Mouse (Mus musculus): ENCODE measurements at regions not wholly inside any gene's neighbourhood (a gene's known extent, or its start where the extent isn't known, plus 50 kb on each side); places are given as distances from the start of the nearest gene placed in this dataset.

DNA sequence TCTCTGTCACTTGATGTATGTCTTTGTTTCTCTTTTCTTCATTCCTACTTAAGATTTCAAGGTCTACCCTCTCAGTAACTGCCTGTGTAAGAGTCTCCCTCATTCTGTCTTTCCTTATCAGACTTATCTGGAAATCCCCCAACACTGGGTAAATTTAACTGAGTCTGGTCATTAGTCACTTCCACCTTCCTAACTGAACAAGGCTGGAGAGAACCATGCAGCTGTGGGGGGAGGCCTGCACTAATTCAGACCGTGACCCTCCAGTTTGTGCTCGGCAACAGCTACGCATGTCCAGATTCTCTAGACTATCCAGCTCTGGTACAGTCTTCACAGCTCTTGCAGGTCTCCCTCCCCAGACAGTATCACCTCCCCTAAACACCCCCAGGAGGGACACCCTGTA is 103.3 kb downstream of the Prox1 start:
- WGBS: 58% methylated on average over 3 of the region's 3 CpGs

DNA sequence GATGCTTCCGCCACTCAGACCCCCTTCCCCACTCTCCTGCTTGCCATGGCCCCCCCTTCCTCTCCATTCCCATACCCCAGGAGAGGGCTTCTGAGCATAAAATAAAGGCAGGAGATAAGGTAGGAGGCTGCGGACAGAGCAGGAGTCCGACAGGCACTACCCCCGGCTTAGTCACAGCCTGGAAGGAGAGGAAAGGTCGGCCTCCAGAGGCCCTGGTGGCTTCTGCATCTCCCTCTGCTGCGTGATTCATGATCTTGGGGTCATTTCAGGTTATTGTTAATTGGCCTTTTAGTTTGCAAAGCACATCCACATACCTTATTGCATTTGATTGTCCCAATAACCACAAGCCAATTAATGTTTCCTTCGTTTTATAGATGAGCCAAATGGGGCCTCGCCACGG is 104.1 kb downstream of the Prox1 start:
- Histone ChIP-seq H3K4me3 (no peak overlapping the region), H3K4me2 (replicated peaks) (no peak overlapping the region), H3K4me1 (no peaks in the 10 kb centered on the region), H3K9ac (no peak overlapping the region), H3K27ac (no peak overlapping the region), H3K27me3 (replicated peaks) (no peaks in the 10 kb centered on the region), H3K9me3 (no peaks in the 10 kb centered on the region), H3K36me3 (no peaks in the 10 kb centered on the region)
- ATAC-seq (ENCODE audit: low FRiP score, low read depth): no peak
- WGBS: 60% methylated on average over 9 of the region's 9 CpGs

More for the DNA sequence above, 103.3 kb downstream of the Prox1 start:
- no peaks in the 10 kb centered on the region for H3K4me1 ChIP-seq
- H3K4me2 ChIP-seq (replicated peaks): no peak overlapping the region
- H3K4me3 ChIP-seq: no peak overlapping the region
- no peak overlapping the region for H3K9ac ChIP-seq
- H3K36me3 ChIP-seq: no peaks in the 10 kb centered on the region
- no peak overlapping the region for H3K27ac ChIP-seq
- ATAC-seq (ENCODE audit: low FRiP score, low read depth): no peak
- no peaks in the 10 kb centered on the region for H3K27me3 ChIP-seq (replicated peaks)
- H3K9me3 ChIP-seq: no peaks in the 10 kb centered on the region

DNA sequence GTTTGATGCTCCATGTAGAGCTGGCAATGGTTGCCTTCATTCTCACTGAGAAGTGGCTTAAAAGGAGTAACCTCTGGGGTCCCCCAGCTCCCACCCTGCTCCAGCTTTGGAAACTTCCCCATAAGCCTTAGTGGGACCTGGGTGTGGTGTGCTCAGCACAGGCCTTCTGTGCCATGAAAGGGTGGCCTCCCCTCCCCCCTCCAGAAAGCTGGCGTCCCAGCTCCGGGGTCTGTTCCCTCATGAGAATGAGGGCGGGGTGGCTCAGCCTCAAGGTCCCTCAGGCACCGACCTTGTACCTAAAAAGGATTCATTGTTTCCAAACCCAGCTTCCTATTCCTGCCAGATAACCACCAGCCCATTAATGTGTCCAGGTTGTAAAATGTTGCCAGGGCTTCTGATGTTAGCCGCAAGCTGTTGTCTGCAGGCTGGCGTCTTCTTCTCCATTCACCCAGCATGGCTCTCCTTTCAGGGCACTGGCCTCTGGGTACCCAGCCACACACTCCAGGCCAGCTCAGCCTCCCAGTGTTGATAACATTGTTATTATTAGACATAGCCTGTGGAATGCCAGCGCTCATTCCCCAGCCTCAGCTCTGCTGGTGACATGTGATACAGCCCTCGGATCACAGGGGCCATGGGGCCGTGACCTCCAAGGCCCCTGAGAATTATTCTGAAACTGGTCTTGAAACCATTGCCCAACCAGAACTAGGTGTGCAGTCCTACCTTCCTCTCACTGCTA is 108.8 kb downstream of the Prox1 start:
- WGBS: 59% methylated on average over 9 of the region's 9 CpGs
- Histone ChIP-seq H3K4me2 (replicated peaks) (no peak overlapping the region), H3K9ac (no peak overlapping the region), H3K9me3 (no peaks in the 10 kb centered on the region), H3K27me3 (replicated peaks) (no peaks in the 10 kb centered on the region), H3K4me3 (no peak overlapping the region), H3K36me3 (no peaks in the 10 kb centered on the region), H3K4me1 (no peaks in the 10 kb centered on the region), H3K27ac (no peak overlapping the region)
- no peak for ATAC-seq (ENCODE audit: low FRiP score, low read depth)

DNA sequence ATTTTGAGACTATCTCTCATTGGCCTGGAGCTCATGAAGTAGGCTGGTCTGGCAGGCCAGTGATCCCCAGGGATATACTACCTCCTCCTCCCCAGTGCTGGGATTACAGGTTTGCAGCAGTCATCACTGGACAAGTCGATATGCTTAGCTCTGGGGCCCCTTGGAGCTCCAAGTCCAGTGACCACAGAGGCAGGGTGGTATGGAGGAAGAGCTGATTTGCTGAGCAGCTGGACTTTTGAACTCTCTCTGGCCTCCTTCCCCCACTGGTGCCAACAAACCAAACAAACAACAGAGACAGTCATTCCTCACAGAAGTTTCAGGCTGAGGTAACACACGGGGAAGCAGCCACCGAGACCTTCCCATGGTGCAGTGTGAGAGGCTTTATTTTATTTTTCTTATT is 111.5 kb downstream of the Prox1 start:
- Histone ChIP-seq H3K4me3 (no peak overlapping the region), H3K9me3 (no peaks in the 10 kb centered on the region)
- ATAC-seq (ENCODE audit: low FRiP score, low read depth): no peak

DNA sequence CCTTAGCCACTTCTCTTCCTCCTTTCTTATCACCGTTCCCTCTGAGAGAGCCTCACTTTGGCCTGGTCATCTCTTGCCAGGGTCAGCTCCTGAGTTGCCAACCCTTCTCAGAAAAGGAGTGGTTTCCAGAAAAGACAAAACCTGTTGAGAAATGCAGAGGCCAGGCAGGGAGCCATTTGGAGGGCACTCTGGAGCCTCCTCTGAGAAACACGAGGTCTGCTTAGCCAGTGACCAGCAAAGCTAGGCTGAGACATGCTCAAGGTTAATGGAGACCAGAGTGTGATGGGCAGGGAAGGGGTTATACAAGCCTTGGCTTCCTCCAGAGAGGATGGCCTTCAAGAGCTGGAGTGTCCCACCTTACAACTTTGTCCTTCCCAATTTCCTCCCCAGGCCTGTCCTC is 113.6 kb downstream of the Prox1 start:
- no peak for ATAC-seq (ENCODE audit: low FRiP score, low read depth)
- H3K27me3 ChIP-seq (replicated peaks): no peaks in the 10 kb centered on the region
- H3K4me2 ChIP-seq (replicated peaks): no peak overlapping the region
- H3K4me1 ChIP-seq: no peaks in the 10 kb centered on the region
- no peak overlapping the region for H3K9ac ChIP-seq
- H3K9me3 ChIP-seq: no peaks in the 10 kb centered on the region
- no peaks in the 10 kb centered on the region for H3K36me3 ChIP-seq
- no peak overlapping the region for H3K27ac ChIP-seq
- WGBS: 77% methylated on average over 2 of the region's 2 CpGs
- H3K4me3 ChIP-seq: no peak overlapping the region

More for the DNA sequence above, 111.5 kb downstream of the Prox1 start:
- Histone ChIP-seq H3K27me3 (replicated peaks) (no peaks in the 10 kb centered on the region), H3K4me1 (no peaks in the 10 kb centered on the region), H3K27ac (no peak overlapping the region), H3K9ac (no peak overlapping the region), H3K36me3 (no peaks in the 10 kb centered on the region), H3K4me2 (replicated peaks) (no peak overlapping the region)
- 67% methylated on average over 3 of the region's 3 CpGs for WGBS

- no peaks in the 10 kb centered on the region for H3K36me3 ChIP-seq
- WGBS: 95% methylated on average over 2 of the region's 2 CpGs
- H3K4me1 ChIP-seq: no peaks in the 10 kb centered on the region
- H3K4me3 ChIP-seq: no peak overlapping the region
- ATAC-seq (ENCODE audit: low FRiP score, low read depth): no peak
- H3K9ac ChIP-seq: no peak overlapping the region
- peaks cover 8% of the 10 kb centered on the region; the same call in 1 of the 2 replicates for H3K9me3 ChIP-seq
- H3K27ac ChIP-seq: no peak overlapping the region
- H3K4me2 ChIP-seq (replicated peaks): no peak overlapping the region
- H3K27me3 ChIP-seq (replicated peaks): no peaks in the 10 kb centered on the region
These were observed 118.6 kb downstream of the Prox1 start for GRCm38 (mm10) chr1:190051903-190052302.

DNA sequence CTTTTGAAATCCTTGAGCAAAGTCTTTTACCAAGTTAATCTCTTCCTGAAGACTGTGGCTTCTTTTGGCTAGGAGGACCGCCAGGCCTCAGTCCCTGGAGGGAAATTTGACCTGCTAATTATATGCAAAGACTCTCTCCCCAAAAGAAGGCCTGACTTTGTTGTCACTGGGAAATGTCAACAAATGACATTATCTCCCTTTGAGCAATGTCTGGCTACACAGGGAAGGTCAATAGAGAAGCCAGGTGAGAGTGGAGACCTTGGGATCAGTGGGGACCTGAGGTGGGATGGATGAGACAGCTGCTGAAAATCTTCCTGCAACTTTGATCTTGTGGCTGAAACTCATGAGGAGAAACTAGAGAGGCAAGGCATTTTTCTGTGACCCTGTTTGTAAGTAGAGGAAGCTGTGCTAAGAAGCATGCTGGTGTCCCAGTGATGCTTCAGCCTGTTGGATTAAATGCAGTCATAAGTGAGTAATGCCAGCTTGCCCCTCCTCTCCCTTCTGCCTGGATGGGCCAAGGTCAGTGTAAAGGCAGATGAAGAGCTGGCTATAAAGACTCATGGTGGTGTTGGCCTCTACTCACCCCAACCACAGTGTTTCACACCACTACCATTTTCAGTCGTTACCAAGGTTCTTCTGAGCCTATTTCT is 121.9 kb downstream of the Prox1 start:
- no peak for ATAC-seq (ENCODE audit: low FRiP score, low read depth)
- no peaks in the 10 kb centered on the region; the same call in 1 of the 2 replicates for H3K4me1 ChIP-seq
- 74% methylated on average over 2 of the region's 2 CpGs for WGBS
- H3K36me3 ChIP-seq: no peaks in the 10 kb centered on the region
- H3K9me3 ChIP-seq: peaks cover 8% of the 10 kb centered on the region; the same call in 1 of the 2 replicates
- H3K27ac ChIP-seq: no peak overlapping the region
- no peak overlapping the region for H3K9ac ChIP-seq
- H3K27me3 ChIP-seq (replicated peaks): no peaks in the 10 kb centered on the region
- no peak overlapping the region for H3K4me3 ChIP-seq
- no peak overlapping the region for H3K4me2 ChIP-seq (replicated peaks)

DNA sequence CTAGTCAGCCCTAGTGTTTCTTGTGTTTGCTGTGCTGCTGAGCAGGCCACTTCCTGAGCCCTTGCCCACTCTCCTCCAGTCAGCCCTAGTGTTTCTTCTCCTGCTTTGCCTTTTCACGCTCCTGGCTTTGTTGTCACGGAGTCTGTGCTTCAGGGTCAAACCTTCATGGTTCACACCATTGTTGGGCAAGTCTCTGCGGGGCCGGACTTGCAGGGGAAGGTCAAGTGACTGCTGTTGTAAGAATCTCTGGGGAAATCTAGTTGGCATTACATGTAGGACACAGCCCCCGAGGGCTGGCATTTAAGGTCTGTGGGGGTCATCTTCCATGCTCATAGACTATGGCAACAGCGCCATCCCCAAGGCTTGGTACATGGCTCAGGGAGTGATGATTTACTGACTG is 123.3 kb downstream of the Prox1 start:
- no peak for ATAC-seq (ENCODE audit: low FRiP score, low read depth)
- Histone ChIP-seq H3K9ac (no peak overlapping the region), H3K27me3 (replicated peaks) (no peaks in the 10 kb centered on the region), H3K4me2 (replicated peaks) (no peak overlapping the region), H3K9me3 (peaks cover 8% of the 10 kb centered on the region; the same call in 1 of the 2 replicates), H3K36me3 (no peaks in the 10 kb centered on the region), H3K4me3 (no peak overlapping the region), H3K4me1 (no peaks in the 10 kb centered on the region; the same call in 1 of the 2 replicates), H3K27ac (no peak overlapping the region)
- WGBS: 58% methylated on average over 6 of the region's 6 CpGs

- Histone ChIP-seq H3K27me3 (replicated peaks) (no peaks in the 10 kb centered on the region), H3K36me3 (no peaks in the 10 kb centered on the region), H3K27ac (no peak overlapping the region), H3K4me1 (no peaks in the 10 kb centered on the region; the same call in 1 of the 2 replicates), H3K4me3 (no peak overlapping the region), H3K4me2 (replicated peaks) (no peak overlapping the region), H3K9ac (no peak overlapping the region), H3K9me3 (peaks cover 8% of the 10 kb centered on the region; the same call in 1 of the 2 replicates)
- ATAC-seq (ENCODE audit: low FRiP score, low read depth): no peak
- WGBS: 41% methylated on average over 1 of the region's 1 CpGs
These were observed 123.6 kb upstream of the Smyd2 start for GRCm38 (mm10) chr1:190045797-190046196.

DNA sequence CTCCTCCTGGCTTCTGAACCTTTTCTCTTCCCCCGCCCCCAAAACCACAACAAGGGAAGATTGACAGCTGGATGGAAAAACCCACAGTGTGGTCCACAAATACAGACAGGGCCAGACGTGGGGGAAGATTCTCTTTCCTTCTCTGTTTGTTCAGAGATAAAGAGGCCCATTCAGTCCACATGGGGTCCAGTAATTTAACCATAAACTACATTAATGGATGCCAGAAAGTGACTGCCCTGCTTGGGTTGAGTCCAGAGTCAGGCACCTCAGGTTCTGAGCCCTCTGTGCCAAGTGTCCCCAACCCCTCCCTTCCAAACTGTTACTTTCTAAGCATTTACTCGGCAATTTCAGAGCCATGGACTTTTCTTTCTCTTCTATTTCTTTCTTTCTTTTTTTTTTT is 121.9 kb upstream of the Smyd2 start:
- Histone ChIP-seq H3K9me3 (no peaks in the 10 kb centered on the region), H3K4me3 (no peak overlapping the region), H3K36me3 (no peaks in the 10 kb centered on the region), H3K4me2 (replicated peaks) (no peak overlapping the region), H3K4me1 (no peaks in the 10 kb centered on the region; the same call in 1 of the 2 replicates), H3K9ac (no peak overlapping the region), H3K27me3 (replicated peaks) (no peaks in the 10 kb centered on the region), H3K27ac (no peak overlapping the region)
- WGBS: 35% methylated on average over 3 of the region's 3 CpGs
- ATAC-seq (ENCODE audit: low FRiP score, low read depth): no peak

GRCm38 (mm10) chr1:190043156-190043555 is 121.0 kb upstream of the Smyd2 start:
- WGBS: 86% methylated on average over 10 of the region's 10 CpGs
- Histone ChIP-seq H3K4me2 (replicated peaks) (no peak overlapping the region), H3K27ac (no peak overlapping the region), H3K27me3 (replicated peaks) (no peaks in the 10 kb centered on the region), H3K36me3 (no peaks in the 10 kb centered on the region), H3K4me3 (no peak overlapping the region), H3K9me3 (no peaks in the 10 kb centered on the region), H3K4me1 (no peaks in the 10 kb centered on the region; the same call in 1 of the 2 replicates), H3K9ac (no peak overlapping the region)
- ATAC-seq (ENCODE audit: low FRiP score, low read depth): no peak

- no peak overlapping the region for H3K9ac ChIP-seq
- no peaks in the 10 kb centered on the region for H3K27me3 ChIP-seq (replicated peaks)
- no peaks in the 10 kb centered on the region; the same call in 1 of the 2 replicates for H3K4me1 ChIP-seq
- ATAC-seq (ENCODE audit: low FRiP score, low read depth): no peak
- no peak overlapping the region for H3K4me3 ChIP-seq
- H3K27ac ChIP-seq: no peak overlapping the region
- no peak overlapping the region for H3K4me2 ChIP-seq (replicated peaks)
- no peaks in the 10 kb centered on the region for H3K36me3 ChIP-seq
- no peaks in the 10 kb centered on the region for H3K9me3 ChIP-seq
- 83% methylated on average over 4 of the region's 4 CpGs for WGBS
These were observed 120.0 kb upstream of the Smyd2 start for GRCm38 (mm10) chr1:190042197-190042596.

Measured in neural tube, embryonic 12.5 days (tissue).